Comparison of ENCODE assay signal across 7 mouse cellular contexts in genomic region chr10:3365671-3366035, GRCm38 (mm10). TPM values are rescaled to one million over a fixed set of nuclear protein-coding genes. Genes with fewer than 3 reads are reported as not detected.
DNase-seq lines count a peak whose midpoint lies in the region; ATAC-seq lines count a peak whose summit lies in the region.

No protein-coding gene starts in this region.

- DNase-seq in left cerebral cortex, postnatal 14 days (ENCODE audit: low spot score in 2 of 2): peak; percentile 16 to 44
- no peak for DNase-seq in left cerebral cortex, postnatal 25 days (ENCODE audit: low spot score in 2 of 2)
- DNase-seq in forebrain, embryonic 10.5 days (ENCODE audit: extremely low spot score, low spot score): no peak
- no peak for DNase-seq in spleen, postnatal 4 days (ENCODE audit: low spot score in 2 of 2)
- no peak for DNase-seq in spleen, adult 12 weeks (ENCODE audit: low spot score)

- 32% methylated on average over 5 of the region's 5 CpGs for WGBS in forebrain, embryonic 10.5 days
- 39% methylated on average over 5 of the region's 5 CpGs for WGBS in intestine, embryonic 16.5 days
- 26% methylated on average over 5 of the region's 5 CpGs for WGBS in neural tube, embryonic 12.5 days

- 0 out of 2 replicates have a peak, but pooled peaks cover 3% of the 10 kb centered on the region for H3K9me3 ChIP-seq in forebrain, embryonic 10.5 days
- H3K9me3 ChIP-seq in intestine, embryonic 16.5 days (ENCODE audit: control insufficient read depth, low read length): no peaks in the 10 kb centered on the region
- no peaks in the 10 kb centered on the region for H3K9me3 ChIP-seq in neural tube, embryonic 12.5 days

- no peaks in the 10 kb centered on the region for H3K36me3 ChIP-seq in forebrain, embryonic 10.5 days (replicated peaks)
- H3K36me3 ChIP-seq in intestine, embryonic 16.5 days (ENCODE audit: control insufficient read depth, insufficient read depth, low read length): no peaks in the 10 kb centered on the region
- no peaks in the 10 kb centered on the region for H3K36me3 ChIP-seq in neural tube, embryonic 12.5 days

- peaks cover 47% of the 10 kb centered on the region for H3K27me3 ChIP-seq in forebrain, embryonic 10.5 days (ENCODE audit: poor library complexity, severe bottlenecking)
- peaks cover 10% of the 10 kb centered on the region for H3K27me3 ChIP-seq in intestine, embryonic 16.5 days (replicated peaks; ENCODE audit: control insufficient read depth, insufficient read depth, low read length)
- no peaks in the 10 kb centered on the region for H3K27me3 ChIP-seq in neural tube, embryonic 12.5 days (replicated peaks)

- ATAC-seq in intestine, embryonic 16.5 days: no peak
- peak; percentile 3 for ATAC-seq in neural tube, embryonic 12.5 days (ENCODE audit: low FRiP score, low read depth)

- peak overlapping the region; percentile 93 for H3K4me2 ChIP-seq in intestine, embryonic 16.5 days (ENCODE audit: low read depth, low read length)
- peak overlapping the region; percentile 91 for H3K4me2 ChIP-seq in neural tube, embryonic 12.5 days (replicated peaks)

- H3K9ac ChIP-seq in intestine, embryonic 16.5 days (ENCODE audit: low read depth, low read length): peak overlapping the region; percentile 62; the same call in 1 of the 2 replicates
- H3K9ac ChIP-seq in neural tube, embryonic 12.5 days: 0 out of 2 replicates have a peak overlapping the region, but pooled peaks have one; percentile 63

- H3K4me3 ChIP-seq in forebrain, embryonic 10.5 days: peak overlapping the region; percentile 69
- peak overlapping the region; percentile 67 for H3K4me3 ChIP-seq in intestine, embryonic 16.5 days (ENCODE audit: low read length)
- H3K4me3 ChIP-seq in neural tube, embryonic 12.5 days: peak overlapping the region; percentile 62

- intact Hi-C loops in left cerebral cortex, postnatal 14 days (cut with DNase I): no loop called here
- intact Hi-C loops in left cerebral cortex, postnatal 25 days (cut with DNase I): loop anchor here (5.0 kb wide), 1 partner anchor 147 kb away; no protein-coding TSS in a partner anchor

- H3K4me1 ChIP-seq in forebrain, embryonic 10.5 days: peaks cover 20% of the 10 kb centered on the region
- peaks cover 6% of the 10 kb centered on the region for H3K4me1 ChIP-seq in intestine, embryonic 16.5 days (ENCODE audit: control insufficient read depth, insufficient read depth, low read length)
- H3K4me1 ChIP-seq in neural tube, embryonic 12.5 days: peaks cover 6% of the 10 kb centered on the region; the same call in 1 of the 2 replicates

- H3K27ac ChIP-seq in forebrain, embryonic 10.5 days: no peak overlapping the region
- H3K27ac ChIP-seq in intestine, embryonic 16.5 days (ENCODE audit: low read length): no peak overlapping the region
- H3K27ac ChIP-seq in neural tube, embryonic 12.5 days: no peak overlapping the region

RNA-seq across cellular contexts. Expression of gene Ppp1r14c, which starts 0.2 kb away (rescaled TPM):
- 10 to 100 TPM; 40.0 to 45.7 TPM for total RNA-seq in left cerebral cortex, postnatal 14 days (2021)
- total RNA-seq in left cerebral cortex, postnatal 25 days (2021): 10 to 100 TPM; 19.8 to 20.5 TPM
- 1.3 and 1.5 TPM in 2 replicates for polyA plus RNA-seq in forebrain, embryonic 10.5 days (2016; fragmentation: Nextera tagmentation; extraction: Ambion mirVana)
- polyA plus RNA-seq in intestine, embryonic 16.5 days (2015; fragmentation: Nextera tagmentation; extraction: Ambion mirVana): 1.7 and 2.0 TPM in 2 replicates
- 24.7 and 27.0 TPM in 2 replicates for polyA plus RNA-seq in neural tube, embryonic 12.5 days (2016; fragmentation: Nextera tagmentation; extraction: Ambion mirVana)

Comparison
In these comparisons a context has a peak if more than half of its experiments do, and no peak if none do; other contexts are left out.
1. DNase-seq: peak in left cerebral cortex, postnatal 14 days (2 of 2); none in left cerebral cortex, postnatal 25 days (0 of 2), forebrain, embryonic 10.5 days (single experiment), spleen, postnatal 4 days (0 of 2) and spleen, adult 12 weeks (single experiment).
2. Peak in every context shown above with its lines, with median percentiles within 50 percentile points of each other: H3K4me3 ChIP-seq.